Mouse (Mus musculus) cerebellum, adult 2 months (tissue): Measurements from ENCODE around the gene Igdcc4.

Experiments used
- CTCF ChIP-seq: fragments of 200-500 bp; IDR thresholded peaks from 2 replicates; pipeline ENCODE4 v1.5.1; 2011; ENCODE audit warnings: low read depth, mild to moderate bottlenecking, control low read depth, low read length, moderate library complexity, borderline replicate concordance; ENCODE audit not compliant: insufficient read depth
- POLR2A ChIP-seq: fragments of 200-500 bp; IDR thresholded peaks from 2 replicates; pipeline ENCODE4 v1.6.1; 2011; ENCODE audit warnings: low read length, control low read depth, borderline replicate concordance; ENCODE audit not compliant: insufficient read depth

DNA sequence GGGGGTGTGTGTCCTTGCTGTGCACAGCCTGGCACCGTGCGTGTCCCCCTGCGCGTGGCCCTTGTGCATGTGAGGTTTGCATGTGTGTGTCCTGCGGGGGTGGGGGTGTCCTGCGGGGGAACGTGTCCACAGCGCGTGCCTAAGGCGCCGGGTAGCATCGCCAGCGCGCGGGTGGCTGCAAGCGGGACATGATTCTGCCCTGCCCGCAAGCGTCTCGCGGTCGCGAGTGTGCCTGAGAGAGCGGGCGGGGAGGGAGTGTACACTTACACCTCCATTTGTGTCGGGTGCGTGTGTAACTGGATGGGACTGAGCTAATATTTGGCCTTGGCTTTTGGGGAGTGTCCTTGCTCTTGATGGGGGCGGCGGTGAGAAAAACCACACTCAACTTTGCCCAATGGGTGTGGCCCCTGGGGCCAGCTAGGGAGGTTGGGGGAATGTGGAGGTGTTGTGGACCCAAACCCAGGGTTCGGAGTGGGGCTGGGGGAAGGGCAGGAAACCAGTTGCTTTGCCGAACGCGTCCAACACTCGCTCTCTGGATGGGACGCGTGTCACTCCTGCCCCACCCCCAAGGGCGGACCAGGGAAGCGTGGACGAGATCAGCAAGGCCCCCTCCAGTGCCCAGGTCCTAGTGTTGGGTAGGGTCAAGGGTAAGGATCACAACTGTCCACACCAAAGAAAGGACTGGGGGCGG is 545 bp downstream of the Igdcc4 start:
- TF ChIP-seq CTCF (no peak), POLR2A (no peak)
